20 mouse cellular contexts compared by ENCODE assay signal in genomic region chr7:118676826-118677225, GRCm38 (mm10). TPM values are rescaled to one million over a fixed set of nuclear protein-coding genes. Genes with fewer than 3 reads are reported as not detected.
DNase-seq lines count a peak whose midpoint lies in the region; ATAC-seq and TF ChIP-seq lines count a peak whose summit lies in the region.
"Had no signal": no experiment of that assay in that cellular context is flagged by ENCODE, and none has a peak within 500 bp of the region (broad histone marks: within the 10 kb centered on the region; RNA-seq: fewer than 3 reads in every experiment).

No protein-coding gene starts in this region.

- 0 out of 2 replicates have a peak, but pooled peaks have one; percentile 12 for TF ChIP-seq CTCF in heart, postnatal 0 days (IDR thresholded peaks at IDR 0.05; ENCODE audit: low read depth)

- peaks cover 69% of the 10 kb centered on the region for H3K27me3 ChIP-seq in heart, embryonic 10.5 days (ENCODE audit: insufficient read depth, poor library complexity, severe bottlenecking)
- peaks cover 55% of the 10 kb centered on the region for H3K27me3 ChIP-seq in heart, embryonic 11.5 days (ENCODE audit: control insufficient read depth, insufficient read depth, low read length)
- H3K27me3 ChIP-seq in heart, postnatal 0 days (ENCODE audit: control insufficient read depth, insufficient read depth, low read length): peaks cover 73% of the 10 kb centered on the region
- H3K27me3 ChIP-seq: forebrain, embryonic 13.5 days; hindbrain, embryonic 15.5 days had no signal

- H3K4me1 ChIP-seq in heart, embryonic 10.5 days: peaks cover 8% of the 10 kb centered on the region
- H3K4me1 ChIP-seq in heart, embryonic 11.5 days (ENCODE audit: control insufficient read depth, insufficient read depth, low read length): no peaks in the 10 kb centered on the region
- H3K4me1 ChIP-seq in heart, postnatal 0 days (ENCODE audit: control insufficient read depth, insufficient read depth): peaks cover 4% of the 10 kb centered on the region; the same call in 1 of the 2 replicates
- H3K4me1 ChIP-seq: embryonic facial prominence, embryonic 10.5 days; forebrain, embryonic 13.5 days; hindbrain, embryonic 15.5 days had no signal

- no peak overlapping the region for H3K27ac ChIP-seq in heart, embryonic 10.5 days
- no peak overlapping the region for H3K27ac ChIP-seq in heart, embryonic 11.5 days (ENCODE audit: low read depth, low read length)
- H3K27ac ChIP-seq in heart, postnatal 0 days (ENCODE audit: low read depth): no peak overlapping the region
- H3K27ac ChIP-seq: embryonic facial prominence, embryonic 10.5 days; forebrain, embryonic 13.5 days; heart, embryonic 13.5 days; hindbrain, embryonic 15.5 days had no signal

- H3K4me2 ChIP-seq in heart, embryonic 11.5 days: 0 out of 2 replicates have a peak overlapping the region, but pooled peaks have one; percentile 8
- H3K4me2 ChIP-seq in heart, postnatal 0 days (ENCODE audit: low read depth, low read length): no peak overlapping the region
- H3K4me2 ChIP-seq: forebrain, embryonic 13.5 days; heart, embryonic 13.5 days; hindbrain, embryonic 15.5 days had no signal

- WGBS in heart, embryonic 10.5 days: 38% methylated on average over 4 of the region's 4 CpGs
- WGBS in heart, embryonic 11.5 days (ENCODE audit: insufficient replicate concordance): 35% methylated on average over 4 of the region's 4 CpGs
- 29% methylated on average over 4 of the region's 4 CpGs for WGBS in heart, postnatal 0 days

- 0 out of 2 replicates have a peak, but pooled peaks have one; percentile 38 for ATAC-seq in frontal cortex, adult (ENCODE audit: low TSS enrichment)
- ATAC-seq in heart, embryonic 11.5 days (replicated peaks; ENCODE audit: insufficient number of reproducible peaks, low FRiP score, low TSS enrichment): peak; percentile 49; the same call in 1 of the 2 replicates
- 0 out of 2 replicates have a peak, but pooled peaks have one; percentile 57 for ATAC-seq in heart, postnatal 0 days (ENCODE audit: insufficient read depth, low read depth)
- no peak for ATAC-seq in cerebellum, adult (ENCODE audit: insufficient number of reproducible peaks, low FRiP score, low TSS enrichment)
- ATAC-seq in CD4-positive, CD25-positive, alpha-beta regulatory T cell, adult 4 months: no peak
- ATAC-seq: forebrain, embryonic 13.5 days; forebrain, postnatal 0 days; intestine, embryonic 16.5 days had no signal

- no peak overlapping the region for H3K9ac ChIP-seq in heart, embryonic 11.5 days (ENCODE audit: low read depth, low read length)
- H3K9ac ChIP-seq in heart, postnatal 0 days (replicated peaks; ENCODE audit: low read depth, low read length): no peak overlapping the region
- H3K9ac ChIP-seq: forebrain, embryonic 13.5 days; forebrain, postnatal 0 days; heart, embryonic 13.5 days; hindbrain, embryonic 15.5 days had no signal

- TF ChIP-seq EP300 in heart, postnatal 0 days (IDR thresholded peaks at IDR 0.05; ENCODE audit: low read depth): no peak

- DNase-seq in frontal cortex, postnatal 36 days (ENCODE audit: low spot score in 2 of 2): no peak
- peak; percentile 44 for DNase-seq in heart, adult 8-10 months (ENCODE audit: low spot score)
- DNase-seq in heart, embryonic 10.5 days (ENCODE audit: low spot score): no peak
- DNase-seq in heart, postnatal 0 days (ENCODE audit: low spot score): peak; percentile 13
- DNase-seq: adrenal gland, postnatal 10 days; B cell, adult 2 months; cerebellum, adult 18-20 months; cerebellum, adult 9-11 months; forebrain, postnatal 0 days; gastrocnemius, postnatal 36 days; kidney, adult 2 months had no signal

- H3K36me3 ChIP-seq in heart, embryonic 10.5 days: no peaks in the 10 kb centered on the region
- no peaks in the 10 kb centered on the region for H3K36me3 ChIP-seq in heart, embryonic 11.5 days (ENCODE audit: control insufficient read depth, insufficient read depth, low read length)
- H3K36me3 ChIP-seq in heart, postnatal 0 days (replicated peaks; ENCODE audit: control insufficient read depth, insufficient read depth, low read length): no peaks in the 10 kb centered on the region
- H3K36me3 ChIP-seq: embryonic facial prominence, embryonic 10.5 days; heart, embryonic 13.5 days; hindbrain, embryonic 15.5 days had no signal

- H3K4me3 ChIP-seq in heart, embryonic 10.5 days: no peak overlapping the region
- H3K4me3 ChIP-seq in heart, embryonic 11.5 days (ENCODE audit: low read depth, low read length): no peak overlapping the region
- no peak overlapping the region for H3K4me3 ChIP-seq in heart, postnatal 0 days (ENCODE audit: low read depth, low read length)
- H3K4me3 ChIP-seq: embryonic facial prominence, embryonic 10.5 days; forebrain, embryonic 13.5 days; heart, embryonic 13.5 days; hindbrain, embryonic 15.5 days had no signal

- H3K9me3 ChIP-seq in heart, embryonic 10.5 days: no peaks in the 10 kb centered on the region
- 0 out of 2 replicates have a peak, but pooled peaks cover 3% of the 10 kb centered on the region for H3K9me3 ChIP-seq in heart, embryonic 11.5 days (replicated peaks; ENCODE audit: control insufficient read depth, low read length)
- H3K9me3 ChIP-seq in heart, postnatal 0 days (replicated peaks; ENCODE audit: control insufficient read depth, low read length): no peaks in the 10 kb centered on the region
- H3K9me3 ChIP-seq: embryonic facial prominence, embryonic 10.5 days; forebrain, embryonic 13.5 days; heart, embryonic 13.5 days; hindbrain, embryonic 15.5 days had no signal

RNA-seq across cellular contexts. Expression of gene Gde1, which starts 28.8 kb away (rescaled TPM):
- 10 to 100 TPM; 26.4 to 33.6 (median 31.1) TPM for total RNA-seq in heart, adult 8-10 months (2022)
- polyA plus RNA-seq in heart, embryonic 10.5 days (2016; fragmentation: Nextera tagmentation; extraction: Ambion mirVana): 64.6 and 64.9 TPM in 2 replicates
- 70.6 and 71.6 TPM in 2 replicates for polyA plus RNA-seq in heart, embryonic 11.5 days (2014; fragmentation: Nextera tagmentation; extraction: Ambion mirVana)
- 125 and 164 TPM in 2 replicates for total RNA-seq in heart, postnatal 0 days (2014; rRNA removed; ENCODE audit: low replicate concordance)
- polyA plus RNA-seq in heart, postnatal 0 days (2015; fragmentation: Nextera tagmentation; extraction: Ambion mirVana): 73.2 and 76.4 TPM in 2 replicates
- 10 to 100 TPM; 15.9 to 17.9 TPM for polyA plus RNA-seq in CD4-positive, CD25-positive, alpha-beta regulatory T cell, adult 4 months (2017; shearing (Covaris generic))

RNA-seq across cellular contexts. Expression of gene Ccp110, which starts 35.5 kb away (rescaled TPM):
- 1 to 10 TPM; 1.2 to 1.9 (median 1.7) TPM for total RNA-seq in heart, adult 8-10 months (2022)
- polyA plus RNA-seq in heart, embryonic 10.5 days (2016; fragmentation: Nextera tagmentation; extraction: Ambion mirVana): 10.2 and 11.3 TPM in 2 replicates
- polyA plus RNA-seq in heart, embryonic 11.5 days (2014; fragmentation: Nextera tagmentation; extraction: Ambion mirVana): 4.6 and 5.9 TPM in 2 replicates
- 1.8 and 2.0 TPM in 2 replicates for total RNA-seq in heart, postnatal 0 days (2014; rRNA removed; ENCODE audit: low replicate concordance)
- 1.9 TPM in 2 replicates for polyA plus RNA-seq in heart, postnatal 0 days (2015; fragmentation: Nextera tagmentation; extraction: Ambion mirVana)
- polyA plus RNA-seq in CD4-positive, CD25-positive, alpha-beta regulatory T cell, adult 4 months (2017; shearing (Covaris generic)): 1 to 10 TPM; 4.7 to 7.7 TPM

Comparison
In these comparisons a context has a peak if more than half of its experiments do, and no peak if none do; other contexts are left out.
1. DNase-seq: peak in heart, adult 8-10 months (single experiment) and heart, postnatal 0 days (single experiment); none in frontal cortex, postnatal 36 days (0 of 2) and heart, embryonic 10.5 days (single experiment).
2. ATAC-seq: peak in frontal cortex, adult (single experiment), heart, embryonic 11.5 days (single experiment) and heart, postnatal 0 days (single experiment); none in cerebellum, adult (single experiment) and CD4-positive, CD25-positive, alpha-beta regulatory T cell, adult 4 months (single experiment).